Mouse (Mus musculus) intestine, embryonic 14.5 days (tissue): Measurements from ENCODE around the gene Apom. TPM values are rescaled to one million over a fixed set of nuclear protein-coding genes. Genes with fewer than 3 reads are reported as not detected.
A peak's percentile ranks its signal among the peaks of the same experiment; 100 is the strongest.

ENCODE experiments used
- ATAC-seq: fragments of 200-750 bp; cut with Nextera tagmentation; replicated peaks from 2 replicates; pipeline ENCODE4 v1.8.0; 2017; ENCODE audit warnings: low read depth, moderate number of reproducible peaks, moderate TSS enrichment, moderate library complexity; ENCODE audit not compliant: low FRiP score, low TSS enrichment
- DNase-seq: peaks from one replicate; pipeline ENCODE4 v3.0.0-alpha.2; 2018; ENCODE audit warnings: low spot score
- H3K27ac ChIP-seq: fragments of 300-500 bp; sonication (generic); 2 replicates; pipeline ENCODE4 v1.5.1; 2014; ENCODE audit warnings: low read depth, mild to moderate bottlenecking, control low read depth
- H3K27me3 ChIP-seq: fragments of 300-500 bp; sonication (generic); replicated peaks from 2 replicates; pipeline ENCODE4 v1.6.1; 2014; ENCODE audit warnings: low read length, control low read depth; ENCODE audit not compliant: control insufficient read depth, insufficient read depth
- H3K36me3 ChIP-seq: fragments of 300-500 bp; sonication (generic); 2 replicates; pipeline ENCODE4 v1.6.1; 2014; ENCODE audit warnings: low read length, control low read depth; ENCODE audit not compliant: control insufficient read depth, insufficient read depth
- H3K4me1 ChIP-seq: fragments of 300-500 bp; sonication (generic); replicated peaks from 2 replicates; pipeline ENCODE4 v1.6.1; 2014; ENCODE audit warnings: low read length, control low read depth, mixed read lengths; ENCODE audit not compliant: control insufficient read depth, insufficient read depth
- H3K4me2 ChIP-seq: fragments of 300-500 bp; sonication (generic); 2 replicates; pipeline ENCODE4 v1.6.1; 2014; ENCODE audit warnings: low read length
- H3K4me3 ChIP-seq: fragments of 300-500 bp; sonication (generic); 2 replicates; pipeline ENCODE4 v1.5.1; 2014; ENCODE audit warnings: low read depth, low read length, control low read depth, mixed read lengths
- H3K9ac ChIP-seq: fragments of 300-500 bp; sonication (generic); 2 replicates; pipeline ENCODE4 v1.6.1; 2014; ENCODE audit warnings: mild to moderate bottlenecking, low read length
- H3K9me3 ChIP-seq: fragments of 300-500 bp; sonication (generic); 2 replicates; pipeline ENCODE4 v1.6.1; 2016; ENCODE audit warnings: low read length, control low read depth; ENCODE audit not compliant: control insufficient read depth
- WGBS: fragments of 180-500 bp; shearing (Covaris S2); extraction: QIAGEN DNeasy Blood & Tissue Kit; methylation state at CpG from one replicate; pipeline ENCODE4 v1.1.7; 2014; 5-methylcytosine and 5-hydroxymethylcytosine counted together
- polyA plus RNA-seq: library from polyadenylated mRNA; unstranded; fragments of >200 nt; fragmentation: Nextera tagmentation; extraction: Ambion mirVana; gene quantifications from 2 replicates; pipeline ENCODE4 v1.2.1, GENCODE M21; 2014

Gene Apom
- polyA plus RNA-seq, 1 experiment from 2014 or later = 1.5 TPM

- Histone ChIP-seq H3K27ac (no peak overlapping the region), H3K9ac (peak overlapping the region; percentile 89), H3K27me3 (no peaks in the 10 kb centered on the region), H3K9me3 (no peaks in the 10 kb centered on the region), H3K4me3 (peak overlapping the region; percentile 62), H3K36me3 (peaks cover 42% of the 10 kb centered on the region), H3K4me1 (peaks cover 11% of the 10 kb centered on the region; the same call in 1 of the 2 replicates), H3K4me2 (peak overlapping the region; percentile 84)
- DNase-seq (no peak), ATAC-seq (no peak)
- 71% methylated on average over 8 of the region's 8 CpGs for WGBS
These were observed 41.5 kb downstream of the Apom start for GRCm38 (mm10) chr17:35090166-35090932.

DNA sequence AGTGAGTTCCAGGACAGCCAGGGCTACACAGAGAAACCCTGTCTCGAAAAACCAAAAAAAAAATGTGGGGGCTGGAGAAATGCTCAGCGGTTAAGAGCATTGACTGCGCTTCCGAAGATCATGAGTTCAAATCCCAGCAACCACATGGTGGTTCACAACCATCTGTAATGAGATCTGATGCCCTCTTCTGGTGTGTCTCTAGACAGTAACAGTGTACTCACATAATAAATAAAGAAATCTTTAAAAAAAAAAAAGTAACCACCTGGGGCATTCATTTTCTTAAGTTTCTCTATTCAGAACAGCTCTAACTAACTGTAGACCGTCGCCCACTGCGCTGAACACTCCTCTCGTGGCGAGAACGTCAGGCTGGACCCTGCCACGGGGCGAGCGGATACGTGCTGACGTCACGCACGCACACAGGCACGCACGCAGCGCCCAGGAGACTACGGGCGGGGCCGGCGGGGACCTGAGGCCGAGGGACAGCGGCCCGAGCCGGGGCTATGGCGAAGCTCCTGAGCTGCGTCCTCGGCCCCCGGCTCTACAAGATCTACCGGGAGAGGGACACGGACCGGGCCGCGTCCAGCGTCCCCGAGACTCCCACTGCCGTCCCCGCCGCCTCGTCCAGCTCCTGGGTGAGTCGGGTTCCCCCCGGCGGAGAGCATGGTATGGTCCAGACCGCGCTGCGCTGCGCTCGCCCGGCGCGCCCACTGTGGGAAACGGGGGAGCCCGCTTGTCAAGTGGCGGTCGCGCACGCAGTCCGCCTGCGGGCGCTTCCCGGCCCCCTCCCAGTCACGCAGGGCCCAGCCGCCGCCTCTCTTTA lies 42.8 kb downstream of the Apom start, which contains the start of gene Abhd16a:
Gene Abhd16a (plus strand): TSS at position 439 of the 820 bp plus-strand sequence.
- Histone ChIP-seq H3K27me3 (no peaks in the 10 kb centered on the region), H3K4me3 (peak within 1 kb of the TSS; percentile 62), H3K36me3 (peaks cover 29% of the 10 kb centered on the region), H3K27ac (peak within 1 kb of the TSS; percentile 98), H3K4me1 (peaks cover 11% of the 10 kb centered on the region; the same call in 1 of the 2 replicates), H3K9ac (peak within 1 kb of the TSS; percentile 89), H3K4me2 (peak within 1 kb of the TSS; percentile 84), H3K9me3 (no peaks in the 10 kb centered on the region)
- ATAC-seq (peak; percentile 96), DNase-seq (peak; percentile 97)
- 4% methylated on average over 58 of the region's 67 CpGs for WGBS

DNA sequence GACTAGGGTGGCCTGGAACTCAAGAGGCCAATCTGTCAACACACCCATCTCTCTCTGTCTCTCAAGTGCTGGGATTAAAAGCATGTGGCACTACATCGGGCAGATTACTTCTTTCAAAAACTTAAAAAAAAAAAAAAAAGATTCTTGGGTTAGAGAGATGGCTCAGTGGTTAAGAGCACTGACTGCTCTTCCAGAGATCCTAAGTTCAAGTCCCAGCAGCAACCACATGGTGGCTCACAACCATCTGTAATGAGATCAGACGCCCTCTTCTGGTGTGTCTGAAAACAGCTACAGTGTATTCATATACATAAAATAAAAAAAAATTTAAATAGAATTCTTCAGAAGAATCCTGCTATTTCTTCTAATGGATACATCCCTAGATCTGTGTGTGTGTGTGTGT lies 43.7 kb downstream of the Apom start:
- no peak for DNase-seq
- no peak for ATAC-seq
- Histone ChIP-seq H3K4me2 (no peak overlapping the region), H3K9ac (no peak overlapping the region), H3K4me1 (peaks cover 11% of the 10 kb centered on the region; the same call in 1 of the 2 replicates), H3K4me3 (no peak overlapping the region), H3K27ac (no peak overlapping the region), H3K9me3 (no peaks in the 10 kb centered on the region), H3K36me3 (peaks cover 22% of the 10 kb centered on the region), H3K27me3 (no peaks in the 10 kb centered on the region)
- WGBS = 62% methylated on average over 2 of the region's 2 CpGs

GRCm38 (mm10) chr17:35085208-35085865 lies 46.5 kb downstream of the Apom start, which contains the start of gene Ly6g6f:
Gene Ly6g6f (minus strand): TSS chr17:35085610.
- Histone ChIP-seq H3K4me3 (no peak within 1 kb of the TSS), H3K36me3 (no peaks in the 10 kb centered on the region), H3K4me2 (no peak within 1 kb of the TSS), H3K4me1 (peaks cover 6% of the 10 kb centered on the region; the same call in 1 of the 2 replicates), H3K27ac (no peak within 1 kb of the TSS), H3K9ac (no peak within 1 kb of the TSS), H3K9me3 (no peaks in the 10 kb centered on the region), H3K27me3 (no peaks in the 10 kb centered on the region)
- 67% methylated on average over 7 of the region's 7 CpGs for WGBS
- DNase-seq = no peak
- ATAC-seq = no peak

- H3K4me2 ChIP-seq = no peak overlapping the region
- no peaks in the 10 kb centered on the region for H3K9me3 ChIP-seq
- no peak for ATAC-seq
- H3K36me3 ChIP-seq = no peaks in the 10 kb centered on the region
- no peak overlapping the region for H3K9ac ChIP-seq
- no peaks in the 10 kb centered on the region for H3K27me3 ChIP-seq
- DNase-seq = no peak
- 73% methylated on average over 3 of the region's 3 CpGs for WGBS
- no peak overlapping the region for H3K4me3 ChIP-seq
- H3K27ac ChIP-seq = no peak overlapping the region
- no peaks in the 10 kb centered on the region for H3K4me1 ChIP-seq
These were observed 47.8 kb downstream of the Apom start for GRCm38 (mm10) chr17:35083929-35084497.

- H3K4me1 ChIP-seq = 0 out of 2 replicates have a peak, but pooled peaks cover 2% of the 10 kb centered on the region
- ATAC-seq = no peak
- WGBS = 82% methylated on average over 16 of the region's 16 CpGs
- H3K27ac ChIP-seq = no peak overlapping the region
- H3K4me3 ChIP-seq = no peak overlapping the region
- no peaks in the 10 kb centered on the region for H3K9me3 ChIP-seq
- no peak overlapping the region for H3K9ac ChIP-seq
- H3K27me3 ChIP-seq = no peaks in the 10 kb centered on the region
- H3K36me3 ChIP-seq = no peaks in the 10 kb centered on the region
- DNase-seq = no peak
- no peak overlapping the region for H3K4me2 ChIP-seq
These were observed 48.8 kb downstream of the Apom start for GRCm38 (mm10) chr17:35082841-35083576.

GRCm38 (mm10) chr17:35080710-35081109 lies 51.1 kb downstream of the Apom start:
- 86% methylated on average over 4 of the region's 4 CpGs for WGBS
- DNase-seq = no peak
- H3K27me3 ChIP-seq = no peaks in the 10 kb centered on the region

More at GRCm38 (mm10) chr17:35080710-35081109, 51.1 kb downstream of the Apom start:
- no peak overlapping the region for H3K9ac ChIP-seq
- peaks cover 6% of the 10 kb centered on the region; the same call in 1 of the 2 replicates for H3K4me1 ChIP-seq
- no peak overlapping the region for H3K4me2 ChIP-seq
- no peak for ATAC-seq
- no peaks in the 10 kb centered on the region for H3K9me3 ChIP-seq
- H3K4me3 ChIP-seq = no peak overlapping the region
- H3K27ac ChIP-seq = no peak overlapping the region
- H3K36me3 ChIP-seq = no peaks in the 10 kb centered on the region
